Mouse (Mus musculus): ENCODE measurements around the gene Baz2b. TPM values are rescaled to one million over a fixed set of nuclear protein-coding genes. Genes with fewer than 3 reads are reported as not detected.

The Baz2b gene
- total and polyA plus RNA-seq, 2 experiments from 2014 or later: 72.3 to 89.3 TPM

DNA sequence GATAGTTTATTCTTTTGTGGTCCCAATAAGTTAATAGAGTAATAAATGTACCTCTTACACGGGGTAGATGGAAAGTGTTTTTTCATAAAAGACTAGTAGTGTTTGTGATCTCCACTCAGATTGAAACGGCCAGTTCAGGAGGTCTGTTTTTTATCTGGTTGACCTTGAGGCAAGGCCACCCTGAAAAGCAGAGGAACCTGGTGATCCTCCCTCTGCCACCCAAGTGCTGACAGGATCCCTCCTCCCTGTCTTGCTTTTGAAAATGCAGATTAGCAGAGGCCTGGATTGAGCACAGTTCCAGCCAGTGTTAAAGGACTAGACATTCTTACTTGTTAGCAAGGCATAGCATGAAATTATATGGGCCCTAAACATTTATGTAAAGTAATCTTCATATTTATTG is 23.5 kb upstream of the Baz2b start:
- Histone ChIP-seq H3K4me1 (ENCODE audit: insufficient read depth, low read length) (no peaks in the 10 kb centered on the region), H3K9me3 (ENCODE audit: low read length) (no peaks in the 10 kb centered on the region), H3K27me3 (ENCODE audit: insufficient read depth, low read length) (no peaks in the 10 kb centered on the region), H3K27ac (ENCODE audit: low read depth, low read length) (no peak overlapping the region), H3K4me2 (ENCODE audit: low read depth, low read length, poor library complexity, severe bottlenecking) (no peak overlapping the region), H3K4me3 (ENCODE audit: low read depth, low read length) (no peak overlapping the region), H3K9ac (replicated peaks; ENCODE audit: low read length, poor library complexity, severe bottlenecking) (no peak overlapping the region), H3K36me3 (ENCODE audit: insufficient read depth, low read length) (peaks cover 35% of the 10 kb centered on the region)
- WGBS: 65% methylated on average over 2 of the region's 2 CpGs
- ATAC-seq (ENCODE audit: low FRiP score) (no peak), DNase-seq (ENCODE audit: low spot score) (no peak)
- TF ChIP-seq CTCF (IDR thresholded peaks at IDR 0.05): no peak

DNA sequence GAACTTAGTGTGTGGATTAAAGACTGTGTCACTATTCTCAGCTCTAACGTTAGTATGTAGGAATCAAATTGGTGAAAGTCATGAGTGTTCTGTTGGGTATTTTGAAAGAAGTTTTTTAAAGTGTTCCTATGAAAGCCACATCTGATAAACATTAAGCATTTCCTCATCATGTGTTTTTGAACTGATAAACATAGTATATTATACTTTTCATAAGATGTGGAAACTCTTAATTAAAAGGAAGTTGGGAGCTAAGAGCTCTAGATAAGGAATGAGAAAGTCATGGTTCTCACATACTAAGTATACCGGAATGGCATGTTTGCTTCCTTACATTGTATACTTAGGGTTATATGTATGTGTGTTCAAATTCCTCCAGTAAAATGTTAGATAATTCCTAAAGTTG is 20.7 kb upstream of the Baz2b start:
- DNase-seq (ENCODE audit: low spot score) (no peak), ATAC-seq (ENCODE audit: low FRiP score) (no peak)
- H3K4me2 ChIP-seq (ENCODE audit: low read depth, low read length, poor library complexity, severe bottlenecking): no peak overlapping the region
- H3K36me3 ChIP-seq (ENCODE audit: insufficient read depth, low read length): peaks cover 22% of the 10 kb centered on the region
- H3K27me3 ChIP-seq (ENCODE audit: insufficient read depth, low read length): no peaks in the 10 kb centered on the region
- WGBS: 92% methylated on average over 2 of the region's 2 CpGs
- H3K9me3 ChIP-seq (ENCODE audit: low read length): no peaks in the 10 kb centered on the region
- H3K4me3 ChIP-seq (ENCODE audit: low read depth, low read length): no peak overlapping the region
- H3K27ac ChIP-seq (ENCODE audit: low read depth, low read length): no peak overlapping the region
- no peaks in the 10 kb centered on the region for H3K4me1 ChIP-seq (ENCODE audit: insufficient read depth, low read length)
- H3K9ac ChIP-seq (replicated peaks; ENCODE audit: low read length, poor library complexity, severe bottlenecking): no peak overlapping the region
- TF ChIP-seq CTCF (IDR thresholded peaks at IDR 0.05): no peak

GRCm38 (mm10) chr2:60228470-60228869 is 18.8 kb upstream of the Baz2b start:
- Histone ChIP-seq H3K4me2 (ENCODE audit: low read depth, low read length, poor library complexity, severe bottlenecking) (no peak overlapping the region), H3K4me1 (ENCODE audit: insufficient read depth, low read length) (no peaks in the 10 kb centered on the region), H3K4me3 (ENCODE audit: low read depth, low read length) (no peak overlapping the region), H3K27me3 (ENCODE audit: insufficient read depth, low read length) (no peaks in the 10 kb centered on the region), H3K36me3 (ENCODE audit: insufficient read depth, low read length) (peaks cover 13% of the 10 kb centered on the region), H3K9me3 (ENCODE audit: low read length) (no peaks in the 10 kb centered on the region), H3K27ac (ENCODE audit: low read depth, low read length) (no peak overlapping the region), H3K9ac (replicated peaks; ENCODE audit: low read length, poor library complexity, severe bottlenecking) (no peak overlapping the region)
- no peak for ATAC-seq (ENCODE audit: low FRiP score)
- TF ChIP-seq CTCF (IDR thresholded peaks at IDR 0.05): no peak
- no peak for DNase-seq (ENCODE audit: low spot score)
- WGBS: 78% methylated on average over 1 of the region's 1 CpGs

DNA sequence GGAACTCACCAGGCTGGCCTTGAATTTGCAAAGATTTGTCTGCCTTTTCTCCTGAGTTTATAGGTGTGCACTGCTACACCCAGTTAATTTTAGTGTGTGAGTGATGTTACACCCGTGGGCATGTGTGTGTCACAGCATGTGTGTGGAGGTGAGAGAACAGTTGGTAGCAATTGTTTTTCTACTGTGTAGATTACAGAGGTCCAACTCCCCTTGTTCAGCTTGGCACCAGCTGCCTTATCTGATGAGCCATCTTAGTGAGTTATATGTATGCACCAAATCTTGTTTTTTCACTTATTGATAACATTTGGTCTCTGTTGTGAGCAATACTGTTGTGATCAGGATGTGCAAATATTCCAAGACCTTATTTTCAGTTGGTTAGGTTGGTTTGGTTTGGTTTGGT is 13.8 kb upstream of the Baz2b start:
- no peak overlapping the region for H3K9ac ChIP-seq (replicated peaks; ENCODE audit: low read length, poor library complexity, severe bottlenecking)
- no peak overlapping the region for H3K27ac ChIP-seq (ENCODE audit: low read depth, low read length)
- no peak for TF ChIP-seq CTCF (IDR thresholded peaks at IDR 0.05)
- ATAC-seq (ENCODE audit: low FRiP score) (no peak), DNase-seq (ENCODE audit: low spot score) (no peak)
- WGBS: 78% methylated on average over 1 of the region's 1 CpGs
- H3K36me3 ChIP-seq (ENCODE audit: insufficient read depth, low read length): no peaks in the 10 kb centered on the region
- H3K4me3 ChIP-seq (ENCODE audit: low read depth, low read length): no peak overlapping the region
- H3K4me2 ChIP-seq (ENCODE audit: low read depth, low read length, poor library complexity, severe bottlenecking): no peak overlapping the region
- H3K4me1 ChIP-seq (ENCODE audit: insufficient read depth, low read length): no peaks in the 10 kb centered on the region
- no peaks in the 10 kb centered on the region for H3K27me3 ChIP-seq (ENCODE audit: insufficient read depth, low read length)
- H3K9me3 ChIP-seq (ENCODE audit: low read length): no peaks in the 10 kb centered on the region

DNA sequence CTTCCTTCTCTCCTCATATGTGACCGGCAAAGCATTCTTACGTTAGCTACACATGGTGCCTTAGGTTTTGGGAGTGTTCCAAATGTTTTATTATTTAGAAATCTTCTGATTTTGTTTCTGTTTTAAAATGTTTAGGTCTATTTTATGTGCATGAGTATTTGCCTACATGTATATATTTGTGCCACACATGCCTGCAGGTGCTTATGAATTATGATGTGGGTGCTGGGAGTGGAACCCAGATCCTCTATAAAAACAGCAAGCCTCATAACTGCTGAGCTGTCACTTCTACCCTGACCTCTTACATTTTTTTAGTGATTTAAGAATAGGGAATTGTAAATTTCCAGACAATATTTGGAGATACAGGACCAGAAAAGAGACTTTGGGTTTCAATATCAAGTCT is 12.3 kb upstream of the Baz2b start:
- TF ChIP-seq CTCF (IDR thresholded peaks at IDR 0.05): no peak
- no peak overlapping the region for H3K4me2 ChIP-seq (ENCODE audit: low read depth, low read length, poor library complexity, severe bottlenecking)
- H3K27me3 ChIP-seq (ENCODE audit: insufficient read depth, low read length): no peaks in the 10 kb centered on the region
- no peak overlapping the region for H3K4me3 ChIP-seq (ENCODE audit: low read depth, low read length)
- ATAC-seq (ENCODE audit: low FRiP score): no peak
- H3K27ac ChIP-seq (ENCODE audit: low read depth, low read length): no peak overlapping the region
- H3K9me3 ChIP-seq (ENCODE audit: low read length): no peaks in the 10 kb centered on the region
- no peaks in the 10 kb centered on the region for H3K36me3 ChIP-seq (ENCODE audit: insufficient read depth, low read length)
- whole genome bisulfite sequencing: 80% methylated on average over 2 of the region's 2 CpGs
- no peak overlapping the region for H3K9ac ChIP-seq (replicated peaks; ENCODE audit: low read length, poor library complexity, severe bottlenecking)
- no peaks in the 10 kb centered on the region for H3K4me1 ChIP-seq (ENCODE audit: insufficient read depth, low read length)
- no peak for DNase-seq (ENCODE audit: low spot score)

- H3K27ac ChIP-seq (ENCODE audit: low read depth, low read length): no peak overlapping the region
- no peak overlapping the region for H3K9ac ChIP-seq (replicated peaks; ENCODE audit: low read length, poor library complexity, severe bottlenecking)
- ATAC-seq (ENCODE audit: low FRiP score) (no peak), DNase-seq (ENCODE audit: low spot score) (peak; percentile 10)
- no peaks in the 10 kb centered on the region for H3K9me3 ChIP-seq (ENCODE audit: low read length)
- no peaks in the 10 kb centered on the region for H3K27me3 ChIP-seq (ENCODE audit: insufficient read depth, low read length)
- WGBS: 49% methylated on average over 6 of the region's 6 CpGs
- no peak for TF ChIP-seq CTCF (IDR thresholded peaks at IDR 0.05)
- no peak overlapping the region for H3K4me3 ChIP-seq (ENCODE audit: low read depth, low read length)
- H3K36me3 ChIP-seq (ENCODE audit: insufficient read depth, low read length): no peaks in the 10 kb centered on the region
- no peaks in the 10 kb centered on the region for H3K4me1 ChIP-seq (ENCODE audit: insufficient read depth, low read length)
- no peak overlapping the region for H3K4me2 ChIP-seq (ENCODE audit: low read depth, low read length, poor library complexity, severe bottlenecking)
Observed at GRCm38 (mm10) chr2:60221236-60221635, 11.6 kb upstream of the Baz2b start.
